Mouse (Mus musculus) retina, postnatal 1 day (tissue): ENCODE measurements at regions not wholly inside any gene's neighbourhood (a gene's known extent, or its start where the extent isn't known, plus 50 kb on each side); places are given as distances from the start of the nearest gene placed in this dataset.

ENCODE experiments used
- DNase-seq: peaks from one replicate; pipeline ENCODE4 v3.0.0-alpha.2; 2012

DNA sequence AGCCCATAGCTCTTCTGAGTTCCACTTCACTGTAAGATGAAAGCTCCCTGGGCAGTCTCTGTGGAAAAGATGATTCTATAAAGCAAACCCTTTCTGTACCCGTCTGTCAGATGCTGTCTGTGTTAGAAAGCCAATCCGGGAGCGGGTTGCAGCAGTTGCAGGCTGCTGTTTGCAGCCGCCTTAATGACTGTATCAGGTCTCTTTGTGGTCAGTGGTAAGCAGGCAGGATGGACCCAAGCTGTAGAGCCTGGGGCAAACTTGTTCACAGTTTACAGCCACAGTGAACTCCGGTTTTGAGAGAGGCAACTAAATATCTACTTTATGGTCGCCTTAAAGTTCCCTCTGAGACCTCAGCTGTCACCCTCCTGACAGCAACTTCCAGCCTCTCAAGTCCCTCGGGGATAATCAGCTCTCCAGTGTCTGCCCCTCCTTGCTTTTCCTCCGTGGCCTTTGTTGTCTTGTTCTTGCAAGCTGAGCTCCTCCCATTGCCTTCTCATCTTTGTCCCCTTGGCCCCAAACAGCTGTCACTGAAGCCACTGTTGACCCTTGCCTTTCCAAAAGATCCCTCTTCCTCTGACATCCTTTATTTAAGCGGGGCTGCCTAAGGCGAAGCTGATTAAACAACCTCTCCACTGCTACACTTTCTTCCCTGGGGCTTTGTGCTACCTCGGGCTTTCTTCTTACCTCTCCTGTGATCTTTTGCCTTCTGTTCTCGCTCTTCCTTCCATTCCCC, 565.1 kb downstream of the Bnc2 start:
- peak; percentile 58 for DNase-seq

DNA sequence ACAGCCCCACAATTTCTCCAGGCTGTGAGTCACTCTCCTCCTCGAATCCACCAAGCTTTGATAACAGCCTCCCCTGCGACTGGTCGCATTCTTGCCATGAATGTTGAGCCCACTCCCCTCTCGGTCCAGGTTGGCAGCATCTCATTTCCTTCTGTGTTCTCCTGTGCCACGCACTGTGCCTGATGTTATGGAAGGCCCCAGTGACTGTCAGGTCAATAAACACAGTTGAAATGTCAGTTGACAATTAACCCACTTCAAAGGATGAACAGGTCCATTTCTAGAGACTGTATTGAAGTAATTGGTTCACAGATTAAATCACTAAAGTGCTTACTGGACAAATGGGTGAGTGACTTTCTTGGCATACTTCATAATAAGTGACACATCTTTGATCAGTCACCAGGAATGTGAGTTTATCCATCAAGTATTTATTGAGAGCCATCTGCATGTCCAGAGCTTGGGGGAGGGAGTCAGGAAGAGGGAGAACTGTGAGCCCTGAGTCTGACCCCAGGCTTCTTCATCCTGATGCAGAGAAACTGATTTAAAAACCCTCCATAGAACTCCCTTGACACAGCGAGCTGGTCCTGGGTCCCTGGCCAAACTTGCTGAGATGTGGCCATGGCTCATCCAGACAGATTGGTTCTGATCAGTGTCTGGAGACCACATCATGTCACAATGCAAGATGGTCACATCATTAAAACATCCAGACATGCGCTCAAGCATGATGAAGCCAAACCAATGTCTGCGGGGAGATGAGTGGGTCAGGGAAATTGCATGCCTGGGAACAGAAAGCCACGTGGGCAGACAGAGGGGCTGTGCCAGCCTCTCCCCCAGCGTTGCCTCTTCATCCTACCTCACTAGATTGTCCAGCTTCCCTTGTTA, 560.7 kb downstream of the Bnc2 start:
- peak; percentile 69 for DNase-seq

DNA sequence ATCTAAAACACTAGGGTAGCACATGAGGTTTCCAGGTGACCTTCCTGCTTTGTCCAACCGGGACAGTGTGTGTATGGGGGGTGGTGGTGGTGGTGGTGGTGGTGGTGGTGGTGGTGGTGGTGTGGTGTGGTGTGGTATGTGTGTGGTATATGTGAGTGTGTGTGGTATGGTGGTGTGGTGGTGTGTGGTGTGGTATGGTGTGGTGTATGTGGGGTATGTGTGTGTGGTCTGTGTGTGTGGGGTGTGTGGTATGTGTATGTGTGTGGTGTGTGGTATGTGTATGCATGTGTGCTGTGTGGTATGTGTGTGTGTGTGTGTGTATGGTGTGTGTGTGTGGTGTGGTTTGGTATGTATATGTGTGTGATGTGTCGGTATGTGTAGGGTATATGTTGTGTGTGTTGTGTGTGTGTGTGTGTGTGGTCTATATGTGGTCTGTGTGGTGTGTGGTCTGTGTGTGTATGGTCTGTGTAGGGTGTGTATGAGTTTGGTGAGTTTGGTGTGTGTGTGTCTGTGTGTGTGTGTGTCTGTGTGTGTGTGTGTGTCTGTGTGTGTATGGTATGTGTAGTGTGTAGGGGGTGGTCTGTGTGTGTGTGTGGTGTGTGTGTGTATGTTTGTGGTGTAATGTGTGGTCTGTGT, 556.7 kb downstream of the Bnc2 start:
- DNase-seq = no peak

DNA sequence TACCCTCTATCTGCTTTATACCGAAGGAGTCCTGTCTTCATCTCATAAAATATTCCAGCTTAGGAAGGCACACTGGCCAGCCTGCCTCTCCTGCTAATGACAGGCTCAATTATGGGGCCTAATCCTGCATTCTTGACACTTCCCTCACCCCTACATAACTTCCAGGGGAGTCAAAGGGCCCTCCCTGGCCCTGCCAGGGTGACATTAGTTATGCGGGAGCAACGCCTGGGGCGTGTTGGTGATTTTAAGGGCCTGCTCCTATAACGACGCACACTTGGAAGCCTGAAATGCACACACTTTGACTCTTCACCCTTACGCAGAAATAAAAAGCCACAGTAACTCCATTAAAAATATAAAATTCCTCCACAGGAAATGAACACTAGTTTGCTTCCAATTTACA, 555.5 kb downstream of the Bnc2 start:
- no peak for DNase-seq

DNA sequence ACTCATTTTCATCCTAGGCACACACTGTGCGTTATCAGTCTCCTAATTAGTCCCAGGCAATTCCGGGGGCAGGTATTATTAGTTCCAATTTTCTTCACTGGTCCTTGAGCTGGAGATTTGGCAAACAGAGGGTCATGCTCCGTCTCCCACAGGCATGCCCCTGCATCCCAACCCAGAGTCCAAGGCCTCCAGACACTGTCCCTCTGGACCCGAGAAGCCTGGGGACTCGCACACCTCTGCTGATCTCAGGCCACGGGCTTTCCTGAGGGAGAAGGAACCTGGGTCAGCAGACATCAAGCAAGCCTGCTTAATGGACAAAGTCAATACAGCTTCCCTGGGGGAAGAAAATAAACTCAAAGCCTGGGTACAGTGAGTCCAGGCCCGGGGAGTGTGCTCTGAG, 554.7 kb downstream of the Bnc2 start:
- no peak for DNase-seq

DNA sequence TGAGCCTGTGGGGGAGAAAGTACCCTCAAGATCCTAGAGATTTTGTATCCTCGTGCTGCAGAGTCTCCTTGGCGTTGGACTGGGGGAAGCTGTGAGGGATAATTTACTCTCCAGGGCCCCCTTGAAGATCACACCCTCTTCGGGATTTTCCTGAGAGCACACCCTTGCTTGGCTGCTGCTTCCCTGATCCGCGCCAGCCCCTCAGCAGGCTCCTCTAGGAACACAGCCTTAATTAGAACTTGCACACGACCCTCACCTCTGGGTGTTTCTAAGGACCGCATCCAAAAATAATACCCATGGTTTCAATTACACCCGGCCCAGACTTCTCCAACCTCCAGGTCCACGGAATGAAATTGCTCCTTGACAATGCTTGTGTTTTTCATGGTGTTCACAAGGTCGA, 553.6 kb downstream of the Bnc2 start:
- DNase-seq = no peak

DNA sequence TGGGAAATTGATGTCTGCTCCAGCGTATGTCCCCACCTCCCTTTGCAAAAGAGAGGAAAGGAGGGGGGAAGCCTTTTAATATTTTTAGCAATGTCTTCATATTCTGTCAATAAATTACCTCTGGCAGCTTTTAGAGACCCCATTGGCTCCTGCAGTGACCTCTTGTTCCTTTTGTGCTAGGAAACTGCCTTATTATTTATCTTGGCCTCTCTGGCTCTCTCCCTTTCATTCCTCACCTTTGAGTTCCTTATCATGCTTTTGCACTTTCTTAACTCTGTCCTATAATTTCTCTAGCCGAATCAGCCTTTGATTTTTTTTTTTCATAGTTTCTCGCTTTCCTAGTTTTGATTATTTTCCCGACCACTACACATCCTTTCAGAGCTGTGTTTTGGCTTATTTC, 548.7 kb downstream of the Bnc2 start:
- no peak for DNase-seq

DNA sequence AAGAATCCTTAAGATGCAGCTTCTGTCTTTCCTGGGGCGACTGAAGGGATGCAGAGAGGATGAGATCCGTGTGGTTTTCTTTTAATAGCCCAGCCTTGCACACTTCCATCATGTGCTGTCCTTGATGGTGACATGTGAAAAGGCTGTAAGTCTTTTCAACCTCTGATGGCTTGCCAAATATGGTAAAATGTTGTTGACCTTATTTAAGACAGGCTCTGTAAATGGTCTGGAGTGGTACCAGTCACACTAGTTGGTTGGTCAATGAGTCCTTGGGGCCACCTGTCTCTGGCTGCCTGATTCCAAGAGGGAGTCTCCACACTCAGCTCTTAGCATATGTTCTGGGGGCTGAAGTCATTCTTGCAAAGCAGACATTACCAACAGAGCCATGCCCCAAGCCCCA, 547.7 kb downstream of the Bnc2 start:
- no peak for DNase-seq

DNA sequence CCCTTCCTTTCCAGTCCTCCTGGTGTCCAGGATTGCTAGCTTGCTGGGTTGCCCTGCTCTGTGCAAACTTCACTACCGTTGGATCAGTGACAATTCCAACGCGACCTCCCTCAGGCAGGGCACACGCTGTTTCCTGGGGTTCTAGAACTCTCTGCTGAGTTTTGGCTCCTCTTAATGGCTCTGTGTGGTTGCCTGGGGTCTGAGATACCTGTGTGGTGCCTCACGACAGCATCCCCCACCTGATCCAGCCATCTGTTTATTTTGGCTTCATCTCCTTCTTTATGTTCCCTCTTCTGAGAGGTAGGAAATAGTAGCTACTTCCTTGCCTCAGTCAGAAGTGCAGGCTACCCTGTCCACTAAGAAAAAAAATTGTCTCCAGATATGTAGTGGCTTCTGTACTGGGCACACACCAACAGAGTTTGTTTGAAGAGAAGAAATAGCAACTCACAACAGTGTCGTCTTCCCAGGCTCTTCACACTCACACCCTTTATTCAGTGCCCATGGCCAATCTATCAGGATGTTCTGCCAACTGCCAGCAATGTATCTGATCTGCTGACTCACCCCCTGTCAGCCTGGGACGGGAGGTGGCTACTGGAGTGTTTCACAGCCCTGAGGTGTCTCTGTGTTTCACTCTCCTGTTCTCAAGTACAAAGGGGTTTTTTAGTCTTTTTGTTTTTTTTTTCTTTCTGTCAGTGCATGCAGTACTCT, 544.1 kb downstream of the Bnc2 start:
- no peak for DNase-seq

DNA sequence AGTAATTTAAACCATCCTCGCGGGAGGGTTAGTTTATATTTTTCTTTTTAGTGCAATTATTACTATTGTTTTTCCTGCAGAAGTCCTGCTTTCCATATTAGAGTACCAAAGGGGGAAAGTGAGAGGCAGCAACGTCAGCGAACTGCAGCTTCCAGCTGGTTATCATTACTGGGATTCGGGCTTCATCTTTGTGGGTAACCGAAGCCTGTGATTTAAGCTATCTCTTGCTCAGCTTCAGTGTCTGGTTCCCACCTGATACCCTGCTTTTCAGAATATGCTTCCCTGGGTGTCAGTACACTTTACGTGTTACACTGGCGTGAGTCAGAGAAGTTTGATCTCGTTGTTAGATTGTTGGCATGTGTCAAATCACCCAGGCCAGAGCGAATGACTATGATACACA, 539.3 kb downstream of the Bnc2 start:
- no peak for DNase-seq

DNA sequence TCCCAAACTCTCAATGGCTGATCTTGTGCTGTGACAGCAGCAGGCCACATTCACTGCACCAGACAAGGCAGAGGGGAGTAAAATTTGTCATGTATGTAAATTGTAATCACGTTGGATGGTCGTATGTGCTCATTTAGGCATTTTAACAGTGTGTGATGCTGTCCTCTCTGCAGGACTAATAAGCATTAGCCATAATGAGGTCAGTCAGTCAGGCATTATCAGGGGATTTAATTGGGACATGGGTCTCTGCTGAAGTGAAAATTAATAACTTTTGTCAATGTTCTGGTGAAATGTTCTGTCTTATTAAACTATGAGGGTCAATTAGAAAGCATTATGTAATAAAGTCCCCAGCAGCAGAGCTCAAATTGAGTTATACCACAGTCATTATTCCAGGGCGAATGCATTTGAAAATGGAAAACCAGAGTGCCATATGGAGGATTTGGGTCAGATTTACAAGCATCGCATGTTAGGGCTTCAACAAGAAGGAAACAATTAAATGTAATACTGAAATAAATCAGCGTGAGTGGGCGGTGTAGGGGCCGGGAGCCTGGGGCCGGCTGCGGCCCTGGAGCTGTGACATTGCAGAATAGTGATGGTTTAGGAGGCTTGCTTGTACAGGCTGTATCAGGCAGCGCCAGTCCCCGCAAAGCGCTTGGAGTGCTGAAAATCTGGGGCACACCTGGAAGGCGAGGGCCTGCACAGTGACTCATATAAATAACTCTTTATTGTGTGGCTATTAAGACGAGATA, 537.7 kb downstream of the Bnc2 start:
- peak; percentile 92 for DNase-seq

DNA sequence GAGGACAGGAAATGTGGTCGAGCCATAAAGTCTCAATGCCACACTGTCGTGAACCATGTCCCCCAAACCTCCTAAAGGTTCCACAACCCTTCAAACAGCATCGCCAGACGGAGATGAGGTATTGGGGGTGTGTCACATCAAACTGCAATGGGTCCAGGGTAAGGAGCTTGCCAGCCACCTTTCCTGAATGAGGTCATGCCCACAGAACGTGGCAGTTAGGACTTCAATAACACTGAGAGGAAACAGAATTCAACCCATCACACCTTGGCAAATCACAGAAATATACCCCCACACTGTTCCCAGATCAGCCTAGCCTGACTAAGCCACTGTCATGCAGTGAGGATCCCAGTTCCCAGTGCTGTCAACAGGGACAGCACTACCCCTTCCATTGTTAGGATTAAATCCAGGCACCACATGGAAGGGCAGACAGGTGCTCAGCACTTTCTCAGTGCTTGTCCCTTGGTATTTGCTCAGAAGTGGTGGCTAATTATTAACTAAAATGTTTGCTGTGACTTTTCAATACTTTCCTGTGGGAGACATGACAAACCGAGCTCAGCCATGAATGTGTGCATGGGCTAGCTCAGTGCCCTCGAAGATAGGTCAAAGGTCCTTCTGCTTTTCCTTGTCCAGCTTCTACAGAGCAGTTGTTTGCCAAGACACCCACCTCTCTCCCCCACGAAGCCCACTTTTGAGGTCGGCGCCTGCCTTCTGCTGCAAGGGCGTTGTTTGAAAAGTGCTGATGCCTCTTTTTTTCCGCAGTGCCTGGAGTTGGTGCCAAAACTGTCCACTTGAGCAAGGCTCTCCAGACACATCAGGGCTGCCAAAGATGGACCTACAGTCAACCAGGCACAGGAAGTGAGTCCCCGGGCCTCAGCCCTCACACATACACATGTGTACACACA, 525.7 kb downstream of the Bnc2 start:
- DNase-seq = no peak

DNA sequence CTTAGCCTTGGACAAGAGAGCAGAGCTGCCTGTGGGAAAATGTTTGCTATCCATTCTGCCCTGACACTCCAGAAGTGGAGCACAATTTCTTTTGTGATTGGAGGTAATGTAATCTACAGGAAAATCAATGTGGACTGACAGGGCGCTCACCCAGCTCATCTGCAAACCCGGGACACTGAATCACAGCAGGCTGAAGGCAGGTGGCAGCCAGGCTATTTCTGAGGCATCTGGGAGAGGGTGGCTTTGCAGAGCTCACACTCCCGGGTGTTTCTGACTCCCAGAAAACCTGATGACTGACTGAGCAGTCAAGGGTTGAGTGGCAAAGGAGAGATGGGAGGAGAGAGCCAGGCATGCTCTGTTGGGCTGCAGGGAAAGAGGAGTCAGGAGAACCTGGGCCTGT, 524.4 kb downstream of the Bnc2 start:
- peak; percentile 22 for DNase-seq

DNA sequence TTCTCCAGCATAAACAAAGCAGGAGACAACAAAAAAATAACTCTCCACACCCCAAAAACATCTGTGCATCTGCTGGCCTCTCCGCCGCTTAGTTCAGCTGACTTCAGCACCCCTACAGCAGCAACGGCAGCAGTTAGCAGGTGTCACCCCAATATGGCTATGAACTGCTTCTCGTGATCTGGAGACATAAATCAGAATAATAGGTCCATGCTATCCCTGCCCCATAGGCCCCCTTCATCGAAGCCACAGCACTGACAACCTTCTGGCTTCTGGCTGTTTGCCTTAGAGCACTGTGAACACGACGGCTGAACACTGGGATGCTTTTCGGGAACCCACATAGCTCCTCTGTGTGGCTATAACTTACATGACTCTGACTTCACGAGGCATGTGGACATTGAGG, 523.8 kb downstream of the Bnc2 start:
- no peak for DNase-seq

DNA sequence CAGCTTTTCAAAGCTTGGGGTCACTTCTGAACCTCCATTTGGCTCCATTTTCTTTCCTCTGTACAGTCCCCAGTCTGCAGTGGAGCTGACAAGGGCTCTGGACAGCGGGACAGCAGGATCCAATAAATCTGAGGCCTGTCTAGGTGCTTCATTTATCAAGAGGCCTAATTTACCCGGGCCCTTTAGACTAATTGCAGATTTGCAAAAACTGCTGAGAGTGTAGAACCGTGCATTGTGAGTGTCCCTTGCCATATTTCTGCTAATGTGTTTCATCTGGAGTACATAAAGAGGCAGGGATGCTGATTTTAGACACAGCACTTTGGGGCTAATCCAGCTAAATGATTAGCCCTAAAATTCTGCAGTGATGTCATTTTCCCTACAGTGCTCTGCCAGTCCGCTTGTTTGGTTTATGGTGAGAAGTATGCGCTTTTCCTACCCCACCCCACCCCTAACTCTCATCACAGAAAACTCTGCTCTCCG, 523.1 kb downstream of the Bnc2 start:
- DNase-seq = no peak

DNA sequence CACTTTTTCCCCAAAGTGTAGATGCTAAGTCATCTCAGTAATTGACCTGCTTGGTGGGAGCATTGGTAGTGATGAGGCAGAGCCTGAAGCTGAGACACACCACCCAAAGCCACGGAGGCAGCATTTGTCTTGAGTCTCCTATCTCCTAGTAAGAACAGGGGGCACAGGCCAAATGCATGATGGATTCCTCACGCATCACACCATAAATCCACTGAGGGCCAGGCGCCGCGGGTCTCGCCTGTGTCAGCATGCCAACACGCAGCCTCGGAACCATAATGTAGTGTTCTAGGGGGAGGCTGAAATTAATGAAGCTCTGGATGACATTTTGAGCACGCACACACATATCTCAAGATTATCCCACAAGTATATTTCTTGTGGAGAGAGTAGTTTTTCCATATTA, 521.5 kb downstream of the Bnc2 start:
- DNase-seq = no peak

DNA sequence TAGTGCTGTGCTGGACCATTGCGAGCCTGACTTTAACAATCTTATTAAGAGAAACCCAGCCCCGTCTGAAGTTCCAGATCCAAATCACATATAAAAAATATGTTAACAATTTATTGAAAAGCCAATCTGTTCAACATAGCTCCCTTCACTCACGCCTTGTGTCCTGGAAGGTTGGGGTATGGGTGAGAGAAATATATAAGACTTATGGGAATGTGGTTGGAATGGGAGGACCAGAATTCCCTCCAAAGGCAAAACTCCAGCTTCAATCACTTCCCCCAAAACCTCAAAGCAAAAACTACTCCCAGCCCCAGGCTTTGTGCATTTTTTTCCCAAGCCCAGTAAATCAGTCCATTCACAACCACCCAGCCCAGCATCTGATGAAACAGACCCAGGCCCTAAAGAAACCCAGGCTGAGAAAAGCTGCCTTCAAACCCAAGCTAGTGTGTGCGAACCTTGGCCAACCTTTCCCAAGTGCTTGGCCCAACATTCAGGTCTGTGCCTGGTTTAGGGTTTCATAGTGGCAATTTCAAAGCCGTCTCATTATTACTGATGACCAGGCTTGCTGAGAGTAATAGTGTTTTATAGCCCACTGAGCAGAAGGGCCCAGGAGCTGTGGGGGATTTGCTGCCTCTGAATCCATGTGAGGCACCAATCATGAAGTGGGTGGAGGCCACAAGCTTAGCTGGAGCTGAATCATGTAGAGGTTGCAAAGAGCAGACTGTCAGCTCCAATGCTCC, 517.0 kb downstream of the Bnc2 start:
- no peak for DNase-seq

DNA sequence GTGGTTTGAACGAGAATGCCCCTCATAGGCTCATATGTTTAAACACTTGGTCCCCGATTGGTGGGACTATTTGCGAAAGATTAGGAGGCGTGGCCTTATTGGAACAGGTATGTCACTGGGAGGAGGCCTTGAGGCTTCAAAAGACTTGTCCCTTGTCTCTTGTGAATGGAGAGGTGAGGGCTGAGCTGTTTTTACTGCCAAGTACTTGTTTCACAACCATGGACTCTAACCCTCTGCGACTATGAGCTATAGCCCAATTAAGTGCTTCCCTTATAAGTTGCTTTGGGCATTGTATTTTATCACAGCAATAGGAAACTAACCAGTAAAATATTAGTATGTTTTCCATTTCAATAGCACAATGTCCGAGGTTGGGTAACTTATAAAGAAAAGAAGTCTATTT, 511.7 kb downstream of the Bnc2 start:
- no peak for DNase-seq

DNA sequence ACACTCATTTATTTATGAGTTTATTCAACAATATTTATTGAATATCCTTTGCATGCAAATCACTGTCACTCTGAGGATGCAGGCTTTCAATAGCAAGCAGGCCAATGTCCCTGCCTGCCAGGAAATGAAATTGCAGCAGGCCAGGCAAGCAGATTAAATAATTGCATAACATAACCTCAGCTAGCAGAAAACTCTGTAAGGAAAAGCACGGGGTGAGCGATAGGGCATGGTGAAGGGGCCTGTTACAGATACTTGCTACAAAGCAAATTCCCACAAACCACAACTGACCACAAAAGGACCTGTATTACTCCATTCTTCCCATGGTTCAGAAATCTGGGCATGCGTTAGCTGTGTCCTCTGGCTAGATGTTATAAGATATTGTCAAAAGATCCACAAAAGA, 509.8 kb downstream of the Bnc2 start:
- DNase-seq = no peak

DNA sequence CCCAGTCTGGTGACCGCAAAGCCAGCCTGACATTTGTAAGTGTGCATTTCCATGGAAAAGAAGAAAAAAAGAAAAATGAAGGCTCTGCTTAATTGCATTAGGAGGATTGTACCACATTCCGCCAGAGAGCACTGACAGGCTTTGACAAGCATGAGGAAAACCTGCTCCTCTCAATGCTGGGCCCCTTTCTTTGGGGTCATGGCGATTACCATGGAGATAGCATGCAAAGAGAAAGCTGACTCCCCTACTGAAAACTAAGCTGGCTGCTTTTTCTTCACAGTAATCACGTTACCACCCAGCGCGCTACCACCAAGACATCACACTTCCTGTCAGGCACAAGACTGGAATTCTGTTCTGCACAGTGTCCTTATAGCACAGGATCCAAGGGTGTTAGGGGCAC, 502.2 kb downstream of the Bnc2 start:
- DNase-seq = peak; percentile 77

DNA sequence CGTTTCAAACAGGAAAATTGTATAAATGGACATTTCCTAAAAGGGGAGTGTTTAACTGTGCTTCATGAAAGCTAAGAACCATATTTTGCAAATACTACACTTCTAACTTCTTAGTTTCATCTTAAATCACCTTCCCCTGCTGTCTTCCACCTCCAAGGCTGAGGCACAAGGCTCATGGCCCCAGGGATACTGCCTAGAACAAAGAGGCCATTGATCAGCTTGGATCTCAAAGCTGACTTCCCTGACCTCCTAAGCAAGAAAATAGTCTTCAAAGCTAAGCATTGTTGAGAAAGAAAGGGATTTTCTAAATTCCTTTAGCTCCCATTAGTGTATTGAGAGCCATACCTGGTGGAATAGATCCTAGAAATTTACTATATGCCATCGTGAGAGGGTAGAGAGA, 501.6 kb downstream of the Bnc2 start:
- DNase-seq = no peak
